Mouse (Mus musculus) embryo, embryonic 10 days (tissue): ENCODE data around the gene Gabpb2.
A peak's percentile ranks its signal among the peaks of the same experiment; 100 is the strongest.

Source experiments
- DNase-seq: peaks from one replicate; pipeline ENCODE4 v3.0.0-alpha.2; 2015; ENCODE audit warnings: low spot score

Gene Gabpb2

DNA sequence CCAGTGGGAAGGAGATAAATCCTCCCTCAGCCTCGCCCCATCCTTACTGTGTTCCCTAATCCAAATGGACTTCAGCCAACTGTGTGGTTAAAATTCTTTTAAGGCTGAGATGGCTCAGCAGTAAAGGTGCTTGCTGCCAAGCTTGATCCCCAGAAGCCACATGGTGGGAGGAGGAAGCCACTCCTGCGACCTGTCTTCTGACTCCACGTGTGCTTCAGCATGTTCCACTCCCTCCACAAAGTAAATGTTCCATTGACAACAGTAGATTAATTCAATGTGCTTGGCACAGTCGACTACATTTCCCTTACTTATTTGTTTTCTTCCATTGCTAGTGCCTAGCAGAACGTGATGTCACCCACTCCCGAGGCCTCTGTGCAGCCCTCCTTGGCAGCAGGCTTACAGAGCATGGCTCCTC, 23.0 kb downstream of the Gabpb2 start:
- no peak for DNase-seq

- DNase-seq: no peak
Measured at GRCm38 (mm10) chr3:95186888-95187287, 30.8 kb downstream of the Gabpb2 start.

DNA sequence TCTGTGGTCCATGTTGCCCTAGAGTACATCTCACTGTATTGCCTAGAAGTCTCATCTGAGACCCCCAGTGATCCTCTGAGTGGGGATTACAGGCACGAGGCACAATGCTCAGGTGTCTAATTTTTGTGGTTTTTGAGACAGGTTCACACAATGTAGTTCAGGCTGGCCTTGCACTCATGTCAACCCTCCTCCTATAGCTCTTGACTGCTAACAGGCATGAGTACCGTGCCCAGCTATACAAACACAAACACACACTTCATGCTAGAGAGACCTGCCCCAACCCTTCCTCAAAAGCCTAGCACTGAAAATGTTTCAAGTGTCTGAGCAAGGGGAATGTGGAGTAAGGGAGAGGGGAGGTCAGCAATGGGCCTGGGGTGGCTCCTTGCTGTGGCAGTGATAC, 31.6 kb downstream of the Gabpb2 start:
- DNase-seq: no peak

DNA sequence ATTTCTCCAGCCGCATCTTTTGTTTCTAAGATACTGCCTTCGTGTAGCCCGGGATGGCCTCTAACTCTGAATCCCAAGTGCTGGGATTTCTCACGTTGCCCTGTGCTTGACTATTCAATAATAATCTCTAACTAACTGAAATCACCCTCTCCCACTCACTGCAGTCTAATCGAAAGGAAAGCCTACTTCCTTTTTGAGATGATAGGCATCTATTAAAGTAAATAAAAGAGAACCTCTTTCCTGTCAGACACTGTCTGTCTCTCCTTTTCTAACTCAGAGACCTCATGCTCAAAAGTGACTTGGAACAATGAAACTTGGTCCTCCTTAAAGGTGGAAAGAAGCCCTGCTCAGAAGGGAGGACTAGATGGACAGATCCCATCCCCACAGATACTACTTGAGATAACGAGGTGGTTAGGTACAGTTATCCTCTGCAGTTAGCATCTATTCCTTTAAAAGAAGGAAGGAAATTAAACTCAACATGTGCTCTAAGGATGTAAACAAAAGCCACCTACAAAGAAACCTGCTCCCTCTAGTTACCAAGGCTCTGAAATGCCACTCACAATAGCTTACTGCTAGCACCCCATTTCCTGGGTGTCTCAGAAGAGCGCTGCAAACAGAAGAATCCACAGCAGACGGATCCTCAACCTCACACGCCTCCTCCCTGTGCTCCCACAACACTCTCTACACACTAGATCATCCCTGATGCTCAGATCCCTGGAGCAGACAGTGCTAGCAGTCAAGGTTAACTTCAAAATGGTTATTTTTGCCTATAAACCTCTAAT, 32.7 kb downstream of the Gabpb2 start:
- no peak for DNase-seq

GRCm38 (mm10) chr3:95181841-95182240, 35.9 kb downstream of the Gabpb2 start:
- DNase-seq: no peak

DNA sequence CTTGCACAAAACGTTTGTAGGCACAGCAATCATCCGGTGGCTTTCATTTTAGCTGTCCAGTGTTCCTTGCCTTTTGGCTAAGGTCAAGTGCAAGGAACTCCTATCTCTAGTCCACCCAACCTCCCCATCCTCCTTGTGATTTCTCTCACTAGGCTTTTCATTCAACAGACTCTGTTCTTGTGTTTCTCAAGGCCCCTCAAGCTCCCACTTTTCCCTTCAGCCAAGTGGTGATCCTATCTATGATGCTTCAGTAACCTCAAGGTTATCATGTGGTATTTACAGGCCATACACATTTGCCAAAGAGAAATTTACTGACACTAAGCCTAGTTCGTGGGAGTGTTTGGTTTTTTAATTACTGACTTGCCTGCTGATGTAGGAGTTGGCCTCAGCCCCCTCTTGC, 37.8 kb downstream of the Gabpb2 start:
- no peak for DNase-seq

DNA sequence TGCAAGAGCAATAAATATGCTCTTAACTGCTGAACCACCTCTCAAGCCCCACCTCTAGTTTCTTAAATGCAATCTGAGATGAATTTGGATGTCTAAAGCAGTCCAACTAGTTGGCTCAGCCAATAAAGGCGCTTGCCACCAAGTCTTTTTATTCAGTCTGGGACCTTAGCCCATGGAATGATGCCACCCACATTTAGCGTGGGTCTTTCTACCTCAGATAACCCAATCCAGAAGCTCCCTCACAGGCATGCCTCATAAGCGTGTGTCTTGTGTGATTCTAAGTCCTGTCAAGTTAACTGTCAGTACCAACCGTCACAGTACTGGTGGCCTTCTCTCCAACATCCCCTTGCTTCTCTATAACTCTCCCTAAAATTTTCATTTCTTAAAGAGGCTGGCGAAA, 38.8 kb downstream of the Gabpb2 start:
- no peak for DNase-seq

DNA sequence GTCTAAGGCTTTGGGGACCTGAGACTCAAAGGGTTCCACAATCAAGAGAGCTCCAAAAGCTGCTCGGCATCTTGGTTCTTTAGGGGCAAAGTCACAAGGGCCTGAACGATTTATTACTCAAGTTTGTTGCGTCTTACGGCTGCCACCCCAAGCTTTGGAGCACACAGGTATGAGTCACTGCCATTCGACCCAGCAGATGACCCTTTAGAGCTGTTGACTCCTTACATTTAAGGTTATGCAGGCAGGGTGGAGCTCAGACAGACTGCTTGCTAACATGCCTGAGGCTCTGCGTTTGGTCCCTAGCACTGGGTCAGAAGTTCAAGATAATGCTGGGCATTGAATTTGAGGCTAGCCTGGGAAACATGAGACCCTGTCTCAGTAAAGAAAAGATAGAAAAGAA, 40.1 kb downstream of the Gabpb2 start:
- DNase-seq: no peak

DNA sequence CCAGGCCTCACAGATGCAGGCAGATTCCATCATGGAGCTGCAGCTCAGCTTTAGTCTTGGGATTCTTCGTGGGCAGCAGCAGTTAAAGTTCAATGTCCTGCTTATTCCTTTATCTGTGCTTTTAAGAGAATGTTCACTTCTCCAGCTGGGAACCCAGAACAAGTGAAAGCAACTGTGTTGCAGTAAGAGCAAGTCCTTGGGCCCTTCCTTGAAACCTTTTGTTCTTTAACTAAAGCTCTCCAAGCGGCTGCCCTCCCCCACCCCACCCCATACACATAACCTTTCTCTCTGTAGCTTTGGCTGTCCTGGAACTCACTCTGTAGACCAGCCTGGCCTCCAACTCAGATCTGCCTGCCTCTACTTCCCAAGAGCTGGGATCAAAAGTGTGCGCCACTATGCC, 41.2 kb downstream of the Gabpb2 start:
- DNase-seq: no peak

GRCm38 (mm10) chr3:95174011-95174592, 43.6 kb downstream of the Gabpb2 start:
- peak; percentile 88 for DNase-seq

DNA sequence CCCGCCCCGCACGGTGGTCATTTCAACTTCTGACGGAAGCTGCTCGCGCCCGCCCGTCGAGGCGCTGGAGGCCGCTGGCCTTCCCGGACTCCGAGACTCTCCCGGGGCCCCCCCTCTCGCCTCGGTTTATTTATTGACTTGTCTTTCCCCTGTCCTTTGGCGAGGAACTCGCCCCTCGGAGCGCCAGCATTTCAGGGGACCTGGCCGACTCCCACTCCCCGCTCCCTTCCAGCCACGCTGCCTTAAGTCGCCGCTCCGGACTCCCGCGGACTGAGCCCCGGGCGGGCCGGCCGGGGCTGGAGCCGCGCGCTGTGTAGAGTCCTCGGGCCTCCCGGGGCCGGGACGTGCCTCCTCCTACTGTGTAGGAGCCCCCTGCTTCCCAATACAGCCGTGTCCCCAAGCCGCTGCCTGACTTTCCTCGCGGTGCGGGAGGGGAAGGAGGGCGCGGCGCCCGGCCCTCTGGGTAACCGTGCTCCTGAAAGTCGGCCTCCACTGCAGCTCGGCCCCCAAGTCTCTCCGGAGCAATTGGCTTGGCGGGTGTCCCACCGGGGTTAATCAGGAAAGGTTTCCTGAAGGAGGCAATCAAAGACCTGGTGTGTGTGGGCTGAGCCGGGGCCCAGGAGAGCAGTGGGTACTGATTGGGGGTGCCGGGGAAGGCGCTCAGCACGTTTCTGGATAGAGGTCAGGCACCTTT, 44.3 kb downstream of the Gabpb2 start:
- no peak for DNase-seq

- no peak for DNase-seq
Measured at GRCm38 (mm10) chr3:95172526-95173255, 45.0 kb downstream of the Gabpb2 start.

DNA sequence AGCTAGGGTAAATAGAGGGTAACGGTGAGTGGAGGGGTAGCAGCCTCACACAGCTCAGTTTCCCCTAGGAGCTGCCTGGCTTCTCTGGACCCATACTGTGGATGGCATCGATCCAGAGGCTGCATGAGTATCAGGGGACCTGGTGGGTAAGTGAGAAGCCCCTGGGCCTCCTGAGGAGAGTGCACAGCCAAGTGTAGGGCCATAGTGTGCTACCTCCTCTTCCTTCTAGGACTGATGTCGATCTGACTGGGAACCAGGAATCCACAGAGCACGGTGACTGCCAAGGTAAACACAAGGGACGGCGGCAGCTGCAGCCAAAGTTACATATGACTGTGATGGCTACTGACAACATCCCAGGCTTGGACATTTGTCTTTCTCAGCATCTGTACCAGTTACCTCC, 46.6 kb downstream of the Gabpb2 start:
- no peak for DNase-seq

GRCm38 (mm10) chr3:95169996-95170395, 47.7 kb downstream of the Gabpb2 start:
- DNase-seq: no peak

GRCm38 (mm10) chr3:95164840-95165239, 52.9 kb downstream of the Gabpb2 start:
- no peak for DNase-seq

- no peak for DNase-seq
Measured at GRCm38 (mm10) chr3:95164256-95164550, 53.5 kb downstream of the Gabpb2 start.

DNA sequence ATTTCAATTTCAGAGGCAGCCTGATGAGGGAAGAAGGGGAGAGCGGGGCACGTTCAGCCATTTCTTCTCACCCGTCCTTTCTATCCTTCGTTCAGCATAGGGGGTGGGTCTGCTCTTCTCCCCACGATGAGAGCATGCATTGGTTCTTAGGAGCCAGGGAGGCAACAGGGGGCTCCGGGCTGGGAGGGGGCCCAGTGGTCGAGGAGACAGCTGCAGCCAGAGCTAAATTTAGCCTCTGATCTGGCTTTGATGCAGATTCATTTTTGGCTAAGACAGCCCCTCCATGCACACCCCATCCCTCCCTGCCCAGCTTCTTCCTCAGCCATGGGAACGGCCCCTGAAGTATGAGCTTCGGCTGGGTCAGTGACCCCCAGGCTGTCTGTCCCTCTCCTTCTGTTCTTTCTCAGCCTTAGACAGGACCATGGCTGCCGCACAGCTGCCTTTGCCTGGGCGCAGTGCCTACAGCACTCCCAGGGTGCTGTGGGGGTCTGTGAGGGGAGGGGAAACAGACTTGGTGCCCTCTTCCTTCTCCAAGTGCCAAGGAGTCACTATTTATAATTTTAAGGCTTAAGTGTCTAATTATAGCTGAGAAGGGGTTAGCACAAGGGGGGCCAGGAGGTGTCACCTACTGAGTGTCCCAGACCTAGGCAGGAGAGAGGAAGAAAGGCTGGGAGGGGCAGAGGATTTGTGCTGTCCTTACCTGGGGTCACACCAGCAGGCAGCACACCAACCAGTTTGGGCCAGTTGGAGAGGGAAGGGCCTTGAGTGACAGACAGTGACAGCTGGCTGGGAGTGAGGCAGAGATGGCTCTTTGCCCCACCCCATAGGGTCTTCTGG, 54.1 kb downstream of the Gabpb2 start:
- no peak for DNase-seq

DNA sequence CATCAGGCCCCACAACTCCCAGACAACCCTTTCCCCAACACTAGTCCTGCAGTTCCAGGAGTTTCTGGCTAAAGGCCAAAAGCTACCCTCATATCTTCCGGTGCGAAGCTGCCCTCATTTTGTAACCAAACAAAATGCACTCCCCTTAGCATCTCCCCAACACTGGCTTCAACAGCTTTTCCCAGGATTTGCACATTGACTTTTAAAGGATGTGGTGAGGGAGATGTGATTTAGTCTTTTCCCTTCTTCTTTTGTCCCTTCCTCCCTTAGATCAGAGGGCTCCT, 55.4 kb downstream of the Gabpb2 start:
- no peak for DNase-seq

- DNase-seq: no peak
Measured at GRCm38 (mm10) chr3:95161618-95162344, 55.9 kb downstream of the Gabpb2 start.

DNA sequence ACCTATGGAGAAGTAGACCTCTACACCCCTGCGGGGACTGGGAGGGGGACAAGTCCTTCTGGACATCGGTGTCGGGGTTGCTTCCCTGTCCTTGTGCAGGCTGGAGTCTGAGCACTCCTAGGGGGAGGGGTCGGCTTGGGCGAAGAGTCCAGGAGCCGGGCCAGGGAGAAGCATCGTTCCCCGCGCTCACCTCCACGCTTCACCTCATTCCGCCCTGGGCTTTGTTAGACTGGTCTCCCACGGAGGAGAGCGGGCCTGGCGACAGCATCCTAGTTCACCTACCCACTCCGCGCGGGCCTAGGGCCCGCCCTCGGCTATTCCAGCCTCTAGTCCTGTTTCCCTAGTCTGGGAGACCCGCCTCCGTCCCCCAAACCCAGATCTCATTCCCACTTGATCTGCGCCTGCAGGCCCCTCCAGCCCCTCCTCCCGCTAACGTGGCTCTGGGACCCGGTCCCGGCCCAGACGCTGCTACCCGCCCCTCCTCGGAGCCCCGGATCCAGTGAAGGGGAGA, 56.6 kb downstream of the Gabpb2 start:
- DNase-seq: peak; percentile 54
